Comparison of ENCODE assay signal across 10 mouse cellular contexts in genomic region chr2:73450172-73450715, GRCm38 (mm10).
DNase-seq lines count a peak whose midpoint lies in the region; ATAC-seq and TF ChIP-seq lines count a peak whose summit lies in the region.
"Had no signal": no experiment of that assay in that cellular context is flagged by ENCODE, and none has a peak within 500 bp of the region (broad histone marks: within the 10 kb centered on the region; RNA-seq: fewer than 3 reads in every experiment).

No protein-coding gene starts in this region.

- H3K9me3 ChIP-seq in midbrain, embryonic 12.5 days, result no peaks in the 10 kb centered on the region
- H3K9me3 ChIP-seq in midbrain, postnatal 0 days (ENCODE audit: low read length), result no peaks in the 10 kb centered on the region
- H3K9me3 ChIP-seq in limb, embryonic 15.5 days, result no peaks in the 10 kb centered on the region

- 0 out of 2 replicates have a peak overlapping the region, but pooled peaks have one; percentile 3 for H3K27ac ChIP-seq in midbrain, embryonic 12.5 days (replicated peaks)
- H3K27ac ChIP-seq in midbrain, postnatal 0 days (ENCODE audit: low read depth, low read length), result no peak overlapping the region
- H3K27ac ChIP-seq in limb, embryonic 15.5 days, result peak overlapping the region; percentile 71
- H3K27ac ChIP-seq: liver, embryonic 14.5 days had no signal

- peak; percentile 9 for DNase-seq in embryo, embryonic 10 days (ENCODE audit: low spot score)
- DNase-seq in embryo, embryonic 9.5 days (ENCODE audit: extremely low spot score), result no peak
- DNase-seq in midbrain, postnatal 0 days (ENCODE audit: low spot score), result no peak
- peak; percentile 75 for DNase-seq in thymus, postnatal 4 days
- DNase-seq in lung, postnatal 14 days, result no peak
- no peak for DNase-seq in urinary bladder, postnatal 10 days (ENCODE audit: low spot score)
- DNase-seq: heart, postnatal 36 days had no signal

- H3K9ac ChIP-seq in midbrain, embryonic 12.5 days (replicated peaks), result no peak overlapping the region
- no peak overlapping the region for H3K9ac ChIP-seq in midbrain, postnatal 0 days (replicated peaks; ENCODE audit: low read length, poor library complexity, severe bottlenecking)
- no peak overlapping the region for H3K9ac ChIP-seq in limb, embryonic 15.5 days
- H3K9ac ChIP-seq: liver, embryonic 14.5 days had no signal

- TF ChIP-seq CTCF in midbrain, postnatal 0 days (IDR thresholded peaks at IDR 0.05), result no peak

- H3K4me2 ChIP-seq in midbrain, embryonic 12.5 days (replicated peaks), result no peak overlapping the region
- H3K4me2 ChIP-seq in midbrain, postnatal 0 days (ENCODE audit: low read depth, low read length, poor library complexity, severe bottlenecking), result no peak overlapping the region
- H3K4me2 ChIP-seq in limb, embryonic 15.5 days, result peak overlapping the region; percentile 25

- H3K4me3 ChIP-seq in midbrain, embryonic 12.5 days, result no peak overlapping the region
- no peak overlapping the region for H3K4me3 ChIP-seq in midbrain, postnatal 0 days (ENCODE audit: low read depth, low read length)
- no peak overlapping the region for H3K4me3 ChIP-seq in limb, embryonic 15.5 days

- WGBS in midbrain, embryonic 12.5 days, result 64% methylated on average over 6 of the region's 6 CpGs
- 72% methylated on average over 6 of the region's 6 CpGs for WGBS in midbrain, postnatal 0 days
- WGBS in limb, embryonic 15.5 days, result 26% methylated on average over 6 of the region's 6 CpGs

- H3K27me3 ChIP-seq in midbrain, embryonic 12.5 days, result no peaks in the 10 kb centered on the region
- H3K27me3 ChIP-seq in midbrain, postnatal 0 days (ENCODE audit: insufficient read depth, low read length), result no peaks in the 10 kb centered on the region
- no peaks in the 10 kb centered on the region for H3K27me3 ChIP-seq in limb, embryonic 15.5 days

- no peak for ATAC-seq in midbrain, embryonic 12.5 days (ENCODE audit: low FRiP score, low read depth)
- no peak for ATAC-seq in midbrain, postnatal 0 days (ENCODE audit: low FRiP score)
- no peak for ATAC-seq in limb, embryonic 15.5 days (ENCODE audit: insufficient number of reproducible peaks, low FRiP score, low TSS enrichment, low read depth)

- H3K36me3 ChIP-seq in midbrain, embryonic 12.5 days, result no peaks in the 10 kb centered on the region
- no peaks in the 10 kb centered on the region for H3K36me3 ChIP-seq in midbrain, postnatal 0 days (ENCODE audit: insufficient read depth, low read length)
- H3K36me3 ChIP-seq in limb, embryonic 15.5 days, result no peaks in the 10 kb centered on the region

- peaks cover 7% of the 10 kb centered on the region for H3K4me1 ChIP-seq in midbrain, embryonic 12.5 days
- H3K4me1 ChIP-seq in midbrain, postnatal 0 days (ENCODE audit: insufficient read depth, low read length), result no peaks in the 10 kb centered on the region; the same call in 1 of the 2 replicates
- peaks cover 27% of the 10 kb centered on the region for H3K4me1 ChIP-seq in limb, embryonic 15.5 days

Comparison
In these comparisons a context has a peak if more than half of its experiments do, and no peak if none do; other contexts are left out.
1. DNase-seq: peak in embryo, embryonic 10 days (single experiment) and thymus, postnatal 4 days (single experiment); none in embryo, embryonic 9.5 days (single experiment), midbrain, postnatal 0 days (single experiment), lung, postnatal 14 days (single experiment) and urinary bladder, postnatal 10 days (single experiment).